Mouse (Mus musculus) megakaryocyte, adult 5-6 weeks (primary cell): ENCODE results near the gene Mthfd1l. TPM values are rescaled to one million over a fixed set of nuclear protein-coding genes. Genes with fewer than 3 reads are reported as not detected.

Source experiments
- ATAC-seq: 2 replicates; pipeline ENCODE4 v1.8.0; 2016; ENCODE audit warnings: mild to moderate bottlenecking, inconsistent platforms; ENCODE audit not compliant: poor library complexity, severe bottlenecking
- total RNA-seq, 2 experiments: library from RNA; stranded (forward) in 1 of 2; stranded (reverse) in 1 of 2; fragments of 153-499, 151-499 nt in 1 of 2; fragments of 221-1000, 200-1000 nt in 1 of 2; gene quantifications; 2 replicates each; pipeline versions ENCODE4 v1.2.3 to v1.2.4; 2015 to 2017

Gene Mthfd1l
- total RNA-seq, 2 experiments from 2014 or later = 20.9 to 76.5 TPM

GRCm38 (mm10) chr10:4145080-4145807 lies 172.3 kb downstream of the Mthfd1l start:
- ATAC-seq = no peak

GRCm38 (mm10) chr10:4146947-4147346 lies 174.0 kb downstream of the Mthfd1l start:
- no peak for ATAC-seq

- ATAC-seq = no peak
These were observed 178.2 kb downstream of the Mthfd1l start for GRCm38 (mm10) chr10:4151159-4151558.

GRCm38 (mm10) chr10:4151862-4152776 lies 179.2 kb downstream of the Mthfd1l start:
- ATAC-seq = no peak

GRCm38 (mm10) chr10:4153031-4153430 lies 180.1 kb downstream of the Mthfd1l start:
- no peak for ATAC-seq

- no peak for ATAC-seq
These were observed 181.1 kb downstream of the Mthfd1l start for GRCm38 (mm10) chr10:4154035-4154434.

GRCm38 (mm10) chr10:4155521-4155920 lies 182.6 kb downstream of the Mthfd1l start:
- peak; percentile 91 for ATAC-seq

- no peak for ATAC-seq
These were observed 185.6 kb downstream of the Mthfd1l start for GRCm38 (mm10) chr10:4158533-4158932.

- ATAC-seq = no peak
These were observed 186.7 kb downstream of the Mthfd1l start for GRCm38 (mm10) chr10:4159541-4160090.

GRCm38 (mm10) chr10:4160242-4160785 lies 187.4 kb downstream of the Mthfd1l start:
- no peak for ATAC-seq

- no peak for ATAC-seq
These were observed 189.1 kb downstream of the Mthfd1l start for GRCm38 (mm10) chr10:4162049-4162448.

GRCm38 (mm10) chr10:4162976-4163375 lies 190.1 kb downstream of the Mthfd1l start:
- ATAC-seq = no peak

- no peak for ATAC-seq
These were observed 191.8 kb downstream of the Mthfd1l start for GRCm38 (mm10) chr10:4164681-4165080.

GRCm38 (mm10) chr10:4168222-4168798 lies 195.4 kb downstream of the Mthfd1l start:
- ATAC-seq = no peak

- no peak for ATAC-seq
These were observed 201.3 kb downstream of the Mthfd1l start for GRCm38 (mm10) chr10:4174229-4174628.

GRCm38 (mm10) chr10:4174717-4175116 lies 201.8 kb downstream of the Mthfd1l start:
- no peak for ATAC-seq

GRCm38 (mm10) chr10:4177285-4177684 lies 204.4 kb downstream of the Mthfd1l start:
- no peak for ATAC-seq

GRCm38 (mm10) chr10:4179049-4179790 lies 206.3 kb downstream of the Mthfd1l start:
- no peak for ATAC-seq

GRCm38 (mm10) chr10:4181953-4182352 lies 209.0 kb downstream of the Mthfd1l start:
- ATAC-seq = no peak

GRCm38 (mm10) chr10:4182406-4182805 lies 209.5 kb downstream of the Mthfd1l start:
- ATAC-seq = peak; percentile 67
